Mouse (Mus musculus) heart, embryonic 15.5 days (tissue): ENCODE measurements at regions not wholly inside any gene's neighbourhood (a gene's known extent, or its start where the extent isn't known, plus 50 kb on each side); places are given as distances from the start of the nearest gene placed in this dataset.

Experiments used
- ATAC-seq: fragments of 200-750 bp; cut with Nextera tagmentation; replicated peaks from 2 replicates; pipeline ENCODE4 v1.8.0; 2017; ENCODE audit warnings: low read depth, moderate TSS enrichment; ENCODE audit not compliant: insufficient number of reproducible peaks, insufficient read depth, low FRiP score
- H3K27ac ChIP-seq: fragments of 300-500 bp; sonication (generic); 2 replicates; pipeline ENCODE4 v1.5.1; 2015; ENCODE audit warnings: mild to moderate bottlenecking, inconsistent platforms
- H3K27me3 ChIP-seq: fragments of 300-500 bp; sonication (generic); 2 replicates; pipeline ENCODE4 v1.6.1; 2015; ENCODE audit warnings: inconsistent platforms
- H3K36me3 ChIP-seq: fragments of 300-500 bp; sonication (generic); 2 replicates; pipeline ENCODE4 v1.6.1; 2015; ENCODE audit warnings: mild to moderate bottlenecking, inconsistent platforms
- H3K4me1 ChIP-seq: fragments of 300-500 bp; sonication (generic); replicated peaks from 2 replicates; pipeline ENCODE4 v1.6.1; 2015; ENCODE audit warnings: inconsistent platforms
- H3K4me2 ChIP-seq: fragments of 300-500 bp; sonication (generic); 2 replicates; pipeline ENCODE4 v1.6.1; 2015; ENCODE audit warnings: inconsistent platforms, mild to moderate bottlenecking, moderate library complexity
- H3K4me3 ChIP-seq: fragments of 300-500 bp; sonication (generic); 2 replicates; pipeline ENCODE4 v1.5.1; 2015; ENCODE audit warnings: mild to moderate bottlenecking, inconsistent platforms
- H3K9ac ChIP-seq: fragments of 300-500 bp; sonication (generic); 2 replicates; pipeline ENCODE4 v1.6.1; 2015; ENCODE audit warnings: mild to moderate bottlenecking, inconsistent platforms
- H3K9me3 ChIP-seq: fragments of 300-500 bp; sonication (generic); replicated peaks from 2 replicates; pipeline ENCODE4 v1.6.1; 2016; ENCODE audit warnings: inconsistent platforms
- WGBS: fragments of 180-500 bp; shearing (Covaris S2); methylation state at CpG from one replicate; pipeline ENCODE4 v1.1.7; 2015; ENCODE audit warnings: mixed read lengths; 5-methylcytosine and 5-hydroxymethylcytosine counted together

- H3K4me1 ChIP-seq, result no peaks in the 10 kb centered on the region
- no peaks in the 10 kb centered on the region for H3K9me3 ChIP-seq
- no peak for ATAC-seq
- H3K9ac ChIP-seq, result no peak overlapping the region
- H3K4me2 ChIP-seq, result no peak overlapping the region
- H3K27ac ChIP-seq, result no peak overlapping the region
- no peak overlapping the region for H3K4me3 ChIP-seq
- H3K36me3 ChIP-seq, result no peaks in the 10 kb centered on the region
- no peaks in the 10 kb centered on the region for H3K27me3 ChIP-seq
Measured at GRCm38 (mm10) chr16:51564064-51564463, 467.0 kb upstream of the Cblb start.

- H3K27me3 ChIP-seq, result no peaks in the 10 kb centered on the region
- no peak overlapping the region for H3K4me3 ChIP-seq
- no peaks in the 10 kb centered on the region for H3K9me3 ChIP-seq
- WGBS, result 67% methylated on average over 2 of the region's 2 CpGs
- no peaks in the 10 kb centered on the region for H3K4me1 ChIP-seq
- H3K36me3 ChIP-seq, result no peaks in the 10 kb centered on the region
- ATAC-seq, result no peak
- no peak overlapping the region for H3K27ac ChIP-seq
- no peak overlapping the region for H3K4me2 ChIP-seq
- no peak overlapping the region for H3K9ac ChIP-seq
Measured at GRCm38 (mm10) chr16:51577915-51578593, 453.0 kb upstream of the Cblb start.

GRCm38 (mm10) chr16:51580525-51580924 is 450.5 kb upstream of the Cblb start:
- H3K36me3 ChIP-seq, result no peaks in the 10 kb centered on the region
- H3K9me3 ChIP-seq, result no peaks in the 10 kb centered on the region
- H3K9ac ChIP-seq, result no peak overlapping the region
- no peaks in the 10 kb centered on the region for H3K27me3 ChIP-seq
- no peak for ATAC-seq
- WGBS, result 59% methylated on average over 1 of the region's 1 CpGs
- no peak overlapping the region for H3K27ac ChIP-seq
- H3K4me3 ChIP-seq, result no peak overlapping the region
- no peaks in the 10 kb centered on the region for H3K4me1 ChIP-seq
- H3K4me2 ChIP-seq, result no peak overlapping the region

- Histone ChIP-seq H3K4me2 (no peak overlapping the region), H3K36me3 (no peaks in the 10 kb centered on the region), H3K9ac (no peak overlapping the region), H3K4me1 (no peaks in the 10 kb centered on the region), H3K27ac (no peak overlapping the region), H3K4me3 (no peak overlapping the region), H3K27me3 (no peaks in the 10 kb centered on the region), H3K9me3 (no peaks in the 10 kb centered on the region)
- 41% methylated on average over 2 of the region's 2 CpGs for WGBS
- no peak for ATAC-seq
Measured at GRCm38 (mm10) chr16:51589924-51590397, 441.1 kb upstream of the Cblb start.

- H3K4me2 ChIP-seq, result no peak overlapping the region
- H3K36me3 ChIP-seq, result no peaks in the 10 kb centered on the region
- H3K9ac ChIP-seq, result no peak overlapping the region
- H3K4me1 ChIP-seq, result no peaks in the 10 kb centered on the region
- H3K9me3 ChIP-seq, result no peaks in the 10 kb centered on the region
- H3K27me3 ChIP-seq, result no peaks in the 10 kb centered on the region
- H3K27ac ChIP-seq, result no peak overlapping the region
- no peak for ATAC-seq
- no peak overlapping the region for H3K4me3 ChIP-seq
Measured at GRCm38 (mm10) chr16:51617579-51617978, 413.4 kb upstream of the Cblb start.

GRCm38 (mm10) chr16:51646646-51647045 is 384.4 kb upstream of the Cblb start:
- no peaks in the 10 kb centered on the region for H3K4me1 ChIP-seq
- no peaks in the 10 kb centered on the region for H3K36me3 ChIP-seq
- no peak overlapping the region for H3K4me3 ChIP-seq
- 77% methylated on average over 1 of the region's 1 CpGs for WGBS
- H3K27ac ChIP-seq, result no peak overlapping the region
- H3K4me2 ChIP-seq, result no peak overlapping the region
- no peaks in the 10 kb centered on the region for H3K27me3 ChIP-seq
- no peaks in the 10 kb centered on the region for H3K9me3 ChIP-seq
- ATAC-seq, result no peak
- H3K9ac ChIP-seq, result no peak overlapping the region

- no peak overlapping the region for H3K4me3 ChIP-seq
- no peak for ATAC-seq
- H3K9ac ChIP-seq, result no peak overlapping the region
- H3K27ac ChIP-seq, result no peak overlapping the region
- H3K4me1 ChIP-seq, result no peaks in the 10 kb centered on the region
- 46% methylated on average over 5 of the region's 5 CpGs for WGBS
- no peak overlapping the region for H3K4me2 ChIP-seq
- H3K36me3 ChIP-seq, result no peaks in the 10 kb centered on the region
- H3K27me3 ChIP-seq, result no peaks in the 10 kb centered on the region
- no peaks in the 10 kb centered on the region for H3K9me3 ChIP-seq
Measured at GRCm38 (mm10) chr16:51650100-51650499, 380.9 kb upstream of the Cblb start.

- H3K4me1 ChIP-seq, result no peaks in the 10 kb centered on the region
- H3K27ac ChIP-seq, result no peak overlapping the region
- no peak overlapping the region for H3K9ac ChIP-seq
- ATAC-seq, result no peak
- H3K9me3 ChIP-seq, result no peaks in the 10 kb centered on the region
- H3K4me2 ChIP-seq, result no peak overlapping the region
- H3K36me3 ChIP-seq, result no peaks in the 10 kb centered on the region
- no peak overlapping the region for H3K4me3 ChIP-seq
- WGBS, result 81% methylated on average over 5 of the region's 5 CpGs
- H3K27me3 ChIP-seq, result no peaks in the 10 kb centered on the region
Measured at GRCm38 (mm10) chr16:51650683-51651082, 380.3 kb upstream of the Cblb start.

GRCm38 (mm10) chr16:51661693-51662092 is 369.3 kb upstream of the Cblb start:
- no peak overlapping the region for H3K9ac ChIP-seq
- no peak for ATAC-seq
- 64% methylated on average over 1 of the region's 1 CpGs for whole genome bisulfite sequencing
- H3K9me3 ChIP-seq, result no peaks in the 10 kb centered on the region
- H3K4me2 ChIP-seq, result no peak overlapping the region
- no peak overlapping the region for H3K27ac ChIP-seq
- H3K4me1 ChIP-seq, result peaks cover 8% of the 10 kb centered on the region
- no peaks in the 10 kb centered on the region for H3K36me3 ChIP-seq
- no peak overlapping the region for H3K4me3 ChIP-seq
- no peaks in the 10 kb centered on the region for H3K27me3 ChIP-seq

GRCm38 (mm10) chr16:51664325-51664724 is 366.7 kb upstream of the Cblb start:
- H3K4me1 ChIP-seq, result peaks cover 8% of the 10 kb centered on the region
- no peaks in the 10 kb centered on the region for H3K36me3 ChIP-seq
- WGBS, result 73% methylated on average over 2 of the region's 2 CpGs
- ATAC-seq, result no peak
- H3K9me3 ChIP-seq, result peaks cover 4% of the 10 kb centered on the region; the same call in 1 of the 2 replicates
- no peaks in the 10 kb centered on the region for H3K27me3 ChIP-seq
- H3K4me2 ChIP-seq, result no peak overlapping the region
- no peak overlapping the region for H3K4me3 ChIP-seq
- H3K9ac ChIP-seq, result no peak overlapping the region
- no peak overlapping the region for H3K27ac ChIP-seq

- 79% methylated on average over 3 of the region's 3 CpGs for WGBS
- ATAC-seq, result no peak
- H3K4me2 ChIP-seq, result no peak overlapping the region
- no peaks in the 10 kb centered on the region for H3K27me3 ChIP-seq
- no peaks in the 10 kb centered on the region for H3K4me1 ChIP-seq
- H3K36me3 ChIP-seq, result no peaks in the 10 kb centered on the region
- no peak overlapping the region for H3K27ac ChIP-seq
- H3K9ac ChIP-seq, result no peak overlapping the region
- no peak overlapping the region for H3K4me3 ChIP-seq
- H3K9me3 ChIP-seq, result no peaks in the 10 kb centered on the region
Measured at GRCm38 (mm10) chr16:51675101-51675500, 355.9 kb upstream of the Cblb start.

GRCm38 (mm10) chr16:51675988-51676387 is 355.0 kb upstream of the Cblb start:
- no peaks in the 10 kb centered on the region for H3K4me1 ChIP-seq
- ATAC-seq, result no peak
- no peaks in the 10 kb centered on the region for H3K36me3 ChIP-seq
- no peak overlapping the region for H3K4me2 ChIP-seq
- no peak overlapping the region for H3K9ac ChIP-seq
- H3K27me3 ChIP-seq, result no peaks in the 10 kb centered on the region
- 32% methylated on average over 4 of the region's 4 CpGs for WGBS
- H3K4me3 ChIP-seq, result no peak overlapping the region
- no peaks in the 10 kb centered on the region for H3K9me3 ChIP-seq
- H3K27ac ChIP-seq, result no peak overlapping the region
